Mouse (Mus musculus) natural killer cell, adult 2 months (primary cell): ENCODE measurements around the gene 2810004N23Rik.

ENCODE experiments used
- DNase-seq, 2 experiments: peaks; one replicate each; pipeline ENCODE4 v3.0.0; 2022; ENCODE audit warnings: low spot score in 2 of 2

Gene 2810004N23Rik

GRCm38 (mm10) chr8:124866669-124867068, 3.7 kb upstream of the 2810004N23Rik start:
- DNase-seq, result peak in 1 of 2 experiments; percentile 4

- peak; percentile 9 to 10 for DNase-seq
Observed at GRCm38 (mm10) chr8:124863729-124864128, 809 bp upstream of the 2810004N23Rik start.

- no peak for DNase-seq
Observed at GRCm38 (mm10) chr8:124863163-124863677, 300 bp upstream of the 2810004N23Rik start.

GRCm38 (mm10) chr8:124860188-124860587, 2.7 kb downstream of the 2810004N23Rik start:
- DNase-seq, result no peak

GRCm38 (mm10) chr8:124859466-124859865, 3.5 kb downstream of the 2810004N23Rik start:
- peak; percentile 5 to 21 for DNase-seq

GRCm38 (mm10) chr8:124853511-124853910, 9.4 kb downstream of the 2810004N23Rik start:
- no peak for DNase-seq

DNA sequence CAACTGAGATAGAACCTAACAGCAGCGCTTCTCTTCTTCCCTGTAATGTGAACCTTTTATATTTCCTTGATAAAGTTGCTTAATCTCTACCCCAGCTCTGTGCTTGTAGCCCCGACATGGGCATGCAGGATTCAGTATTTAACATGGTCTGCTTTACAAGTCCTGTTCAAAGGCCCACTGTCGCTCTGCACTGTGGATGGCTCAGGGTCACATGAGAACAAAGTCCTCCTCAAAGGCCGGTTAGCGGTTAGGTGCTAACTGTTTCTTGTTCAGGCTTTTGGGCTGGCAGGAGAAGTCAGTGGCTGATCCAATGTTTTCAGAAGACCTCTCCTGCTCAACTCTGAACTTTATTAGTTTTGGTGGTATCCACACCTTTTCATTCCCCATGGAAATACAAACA, 17.3 kb downstream of the 2810004N23Rik start:
- DNase-seq, result no peak

DNA sequence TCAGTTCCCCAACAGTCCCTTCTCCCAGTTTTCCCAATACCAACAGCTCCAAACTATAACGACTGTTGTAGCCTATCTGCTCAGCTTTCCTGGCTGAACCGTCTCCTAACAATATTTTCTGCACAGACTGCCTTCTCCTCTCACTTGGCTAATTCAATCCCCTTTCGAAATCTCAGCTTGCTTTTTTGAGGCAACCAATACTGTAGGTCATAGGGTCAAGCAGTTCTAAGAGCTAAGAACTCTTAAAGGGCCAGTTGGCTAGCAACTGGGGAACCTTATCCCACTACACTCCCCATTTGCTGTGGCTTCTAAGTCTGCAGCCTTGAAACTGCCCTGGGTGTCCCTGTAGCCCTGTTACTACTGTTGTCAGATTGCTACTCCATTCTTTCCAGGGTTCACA, 17.8 kb downstream of the 2810004N23Rik start:
- DNase-seq, result no peak

DNA sequence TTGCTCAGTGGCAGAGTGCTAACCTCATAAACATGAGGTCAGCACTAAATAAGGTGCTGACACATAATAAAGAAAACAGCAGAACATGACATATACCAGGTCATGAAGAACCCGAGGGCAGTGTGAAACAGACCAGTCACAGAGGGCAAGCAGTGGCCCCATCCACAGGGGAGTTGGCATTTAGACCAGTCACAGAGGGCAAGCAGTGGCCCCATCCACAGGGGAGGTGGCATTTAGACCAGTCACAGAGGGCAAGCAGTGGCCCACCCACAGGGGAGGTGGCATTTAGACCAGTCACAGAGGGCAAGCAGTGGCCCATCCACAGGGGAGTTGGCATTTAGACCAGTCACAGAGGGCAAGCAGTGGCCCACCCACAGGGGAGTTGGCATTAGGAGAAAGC, 20.0 kb downstream of the 2810004N23Rik start:
- DNase-seq, result peak in 1 of 2 experiments; percentile 16

GRCm38 (mm10) chr8:124841775-124842174, 21.1 kb downstream of the 2810004N23Rik start:
- no peak for DNase-seq

DNA sequence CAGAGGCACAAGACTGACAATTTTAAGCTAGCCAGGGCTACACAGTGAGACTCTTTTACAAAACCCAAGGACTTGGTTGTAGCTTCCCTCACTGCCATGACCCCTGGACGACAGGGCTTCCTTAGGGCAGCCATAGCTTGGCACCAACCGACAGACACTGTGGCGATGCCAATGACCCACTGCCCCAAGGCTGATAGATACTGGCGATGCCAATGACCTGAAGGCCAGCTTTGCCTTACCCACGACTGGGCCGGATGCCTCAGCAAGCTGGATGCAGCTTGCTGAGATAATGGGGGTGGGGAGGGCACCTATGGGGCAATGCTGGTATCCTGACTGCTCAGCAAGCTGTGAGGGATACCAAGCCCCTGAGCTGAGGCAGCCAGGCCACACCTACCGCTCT, 22.0 kb downstream of the 2810004N23Rik start:
- DNase-seq, result no peak

DNA sequence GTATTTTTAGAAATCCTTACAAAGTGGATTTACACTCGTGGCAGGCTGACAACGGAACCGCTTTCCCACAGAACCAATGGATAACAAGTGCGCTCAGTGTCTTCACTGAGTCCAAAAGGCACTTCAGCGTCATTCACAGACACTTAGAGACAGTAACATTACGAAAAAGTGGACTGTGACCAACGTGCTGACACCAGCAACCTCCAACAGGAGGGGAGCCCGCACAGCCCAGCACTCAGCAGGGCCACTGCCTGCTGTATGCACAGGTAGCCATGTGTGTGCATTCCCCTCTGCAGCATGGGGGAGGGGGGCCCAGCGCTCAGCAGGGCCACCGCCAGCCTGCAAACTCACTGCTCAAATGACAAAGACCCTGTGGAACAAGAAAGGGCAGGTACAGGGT, 23.5 kb downstream of the 2810004N23Rik start:
- no peak for DNase-seq

DNA sequence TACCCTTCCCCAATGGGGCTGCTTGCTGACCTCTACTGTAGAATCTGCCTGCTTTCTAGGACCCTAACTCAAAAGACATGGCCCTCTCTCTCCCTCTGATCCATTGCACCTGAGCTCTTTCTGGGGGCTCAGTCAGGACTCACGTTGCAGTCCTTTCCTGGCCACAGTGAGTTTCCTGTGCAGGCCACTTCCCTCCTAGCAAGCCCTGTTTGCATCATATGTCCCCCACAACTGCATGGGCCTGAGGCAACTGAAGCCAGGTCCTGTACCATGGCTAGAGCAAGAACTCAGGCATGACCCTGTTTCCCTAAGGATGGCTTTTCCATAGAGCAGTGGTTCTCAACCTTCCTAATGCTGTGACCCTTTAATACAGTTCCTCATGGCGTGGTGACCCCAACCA, 25.0 kb downstream of the 2810004N23Rik start:
- no peak for DNase-seq

DNA sequence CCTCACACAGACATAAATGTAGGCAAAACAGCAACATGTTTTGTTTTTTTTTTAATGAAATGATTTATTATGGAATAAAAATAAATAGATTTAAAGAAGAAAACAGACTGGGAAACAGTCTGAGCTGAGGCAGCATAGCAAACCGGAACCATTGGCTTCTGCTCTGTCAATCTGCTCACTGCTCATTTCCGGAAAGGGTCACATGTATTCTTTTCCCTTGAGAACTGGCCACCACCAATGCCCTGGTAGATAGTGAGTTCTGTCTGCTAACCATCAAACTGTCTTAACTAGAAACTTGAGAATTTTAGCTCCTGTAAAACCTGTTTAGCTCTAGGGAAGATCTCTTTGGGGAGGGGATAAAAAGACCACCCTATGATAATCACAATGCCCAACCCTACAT, 26.0 kb downstream of the 2810004N23Rik start:
- no peak for DNase-seq

GRCm38 (mm10) chr8:124836273-124836672, 26.6 kb downstream of the 2810004N23Rik start:
- DNase-seq, result no peak

GRCm38 (mm10) chr8:124835848-124836247, 27.1 kb downstream of the 2810004N23Rik start:
- no peak for DNase-seq

GRCm38 (mm10) chr8:124833430-124834205, 29.3 kb downstream of the 2810004N23Rik start:
- no peak for DNase-seq

DNA sequence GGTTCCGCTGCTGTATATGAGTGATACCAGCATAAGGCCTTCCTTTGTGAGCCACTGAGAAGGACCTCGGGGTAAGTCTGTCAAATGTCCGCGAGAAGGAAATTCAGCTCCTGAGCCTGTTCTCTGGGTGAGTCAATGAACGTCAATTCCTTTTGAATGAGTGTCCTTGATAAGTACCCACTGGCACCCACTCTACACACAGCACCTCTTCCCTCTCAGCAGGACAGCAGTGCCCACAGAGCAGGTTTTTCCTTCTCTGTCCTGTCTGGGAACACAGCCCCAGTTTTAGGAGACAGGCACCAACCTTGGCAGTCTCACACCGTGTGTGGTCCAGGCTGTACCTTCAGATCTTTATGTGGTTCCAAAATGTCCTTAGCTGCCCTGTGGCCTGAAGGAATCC, 31.0 kb downstream of the 2810004N23Rik start:
- DNase-seq, result no peak

DNA sequence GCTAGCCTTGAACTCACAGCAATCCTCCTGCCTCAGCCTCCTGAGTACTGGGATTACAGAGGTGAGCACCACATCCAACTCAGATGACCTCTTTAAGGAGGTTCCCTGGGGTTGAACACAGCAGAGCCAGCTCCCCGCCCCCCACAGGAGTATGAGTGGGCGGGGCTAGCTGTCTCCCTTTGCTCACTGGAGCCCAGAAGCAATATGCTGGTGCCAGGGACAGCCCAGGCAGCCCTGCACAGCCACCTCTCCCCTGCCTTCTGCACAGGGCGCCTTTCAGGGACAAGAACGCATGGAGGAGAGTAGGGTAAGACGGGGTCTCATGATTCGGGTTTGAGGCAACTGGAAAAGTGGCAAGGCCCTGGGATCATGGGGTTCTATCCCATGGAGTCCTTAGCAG, 31.4 kb downstream of the 2810004N23Rik start:
- DNase-seq, result no peak

DNA sequence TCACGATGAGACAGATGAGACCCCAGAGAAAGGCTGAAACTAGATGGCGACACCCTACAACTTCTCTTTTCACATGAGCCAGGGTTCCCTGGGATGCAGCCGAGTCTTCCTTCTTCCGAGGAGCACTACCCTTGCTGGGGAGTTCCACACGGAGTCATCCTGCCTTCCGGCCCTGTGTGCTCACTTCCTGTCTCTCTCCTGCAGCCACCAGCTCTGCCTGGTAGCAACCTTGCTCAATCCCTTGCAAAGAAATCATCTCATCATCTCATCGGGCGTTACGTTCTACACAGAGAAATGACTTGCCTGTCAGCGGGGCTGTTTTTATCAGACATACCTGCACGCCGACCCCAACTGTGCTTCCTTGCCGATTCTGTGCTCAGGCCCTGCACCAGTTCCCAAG, 32.9 kb downstream of the 2810004N23Rik start:
- no peak for DNase-seq

DNA sequence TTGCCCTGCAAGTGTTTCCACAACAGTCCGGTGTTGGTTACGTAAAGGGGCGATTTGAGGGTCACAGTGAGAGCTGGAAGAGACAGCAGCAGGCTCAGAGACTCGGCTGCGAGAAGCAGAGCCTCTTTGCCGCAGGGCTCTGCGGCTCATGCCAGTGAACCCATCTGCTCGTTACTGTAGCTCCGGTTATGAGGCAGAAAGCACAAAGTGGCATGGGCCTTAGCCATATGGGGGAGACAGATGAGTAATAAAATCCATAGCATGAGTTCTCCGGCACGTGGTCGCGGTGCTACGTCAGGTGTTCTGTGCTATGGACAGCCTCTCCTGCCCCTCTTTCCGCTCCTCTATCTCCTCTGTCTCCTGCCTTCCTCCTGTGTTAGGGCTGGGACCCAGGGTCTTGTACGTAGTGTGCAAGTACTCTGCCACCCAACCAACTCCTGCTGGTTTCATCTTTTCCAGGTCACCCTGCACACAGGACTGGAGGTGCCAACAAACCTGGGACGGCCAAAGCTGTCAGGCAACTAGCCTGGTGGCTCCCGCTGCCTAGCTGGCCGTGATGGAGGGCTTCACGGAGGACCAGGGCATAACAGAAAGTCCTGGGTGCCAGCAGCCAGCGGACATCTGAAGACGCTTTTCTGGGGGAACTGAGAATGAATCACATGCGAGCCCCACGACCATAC, 34.2 kb downstream of the 2810004N23Rik start:
- no peak for DNase-seq

DNA sequence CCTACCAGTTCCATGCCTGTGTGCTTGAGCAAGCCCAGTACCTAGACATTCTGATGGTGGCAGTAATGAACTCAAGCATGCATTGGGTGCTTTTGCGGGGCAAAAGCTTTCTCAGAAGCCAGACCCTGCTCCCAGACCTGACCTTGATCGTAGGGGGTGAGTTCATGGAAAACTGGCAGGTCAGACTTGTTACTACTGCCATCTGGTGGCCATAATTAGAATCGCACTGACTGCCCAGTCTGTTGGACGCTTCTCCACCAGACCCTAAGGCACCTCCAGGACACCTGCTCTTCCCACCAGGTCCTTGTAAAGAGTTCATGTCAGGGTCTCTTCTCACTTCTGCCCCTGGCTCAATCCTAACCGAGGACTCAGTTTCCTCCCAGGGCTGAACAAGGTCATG, 35.5 kb downstream of the 2810004N23Rik start:
- DNase-seq, result peak; percentile 30 to 34

DNA sequence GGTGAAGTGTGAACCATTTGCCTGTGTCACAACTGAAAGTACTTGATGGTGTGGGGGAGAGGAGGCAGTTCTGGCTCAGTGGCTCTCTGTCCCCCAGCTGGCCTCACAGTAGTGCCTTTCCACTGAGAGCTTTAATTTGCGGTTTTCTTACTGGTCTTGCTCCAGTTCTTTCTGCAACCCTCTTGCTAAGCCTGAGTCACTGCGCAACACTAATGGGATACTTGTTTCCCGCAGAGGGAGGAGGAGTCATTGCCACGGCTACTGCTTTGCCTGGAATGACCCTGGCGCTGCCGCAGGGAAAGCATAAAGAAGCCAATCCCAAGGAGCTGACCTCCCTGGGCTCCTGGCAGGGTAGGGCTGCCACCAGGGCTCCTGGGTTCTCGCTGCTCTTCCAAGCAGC, 36.3 kb downstream of the 2810004N23Rik start:
- no peak for DNase-seq
